Mouse (Mus musculus): ENCODE measurements at regions not wholly inside any gene's neighbourhood (a gene's known extent, or its start where the extent isn't known, plus 50 kb on each side); places are given as distances from the start of the nearest gene placed in this dataset.

DNA sequence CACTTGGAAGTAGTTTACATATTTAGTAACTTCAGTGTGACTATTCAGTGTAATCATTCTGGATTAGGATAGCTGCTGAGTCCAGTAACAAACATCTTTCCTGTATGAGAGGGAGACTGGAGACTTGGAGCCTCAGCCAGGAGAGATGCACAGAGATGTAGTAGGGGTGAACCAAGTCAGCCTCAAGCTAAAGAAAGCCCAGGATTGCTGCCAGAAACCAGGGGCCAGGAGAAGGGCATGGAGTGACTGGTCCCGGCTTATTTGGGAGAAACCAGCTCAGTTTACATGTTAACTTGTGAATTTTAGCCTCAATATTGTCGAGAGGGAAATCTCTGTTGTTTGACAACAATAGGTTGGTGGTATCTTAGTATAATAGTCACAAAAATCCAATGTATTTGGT lies 257.8 kb upstream of the Runx1 start:
- TF ChIP-seq CTCF (IDR thresholded peaks at IDR 0.05): no peak
- no peak for TF ChIP-seq EP300 (IDR thresholded peaks at IDR 0.05)

Data from lung, postnatal 0 days (tissue).